Mouse (Mus musculus) thymus, postnatal 25 days (tissue): ENCODE results near the gene Itpr3.
A peak's percentile ranks its signal among the peaks of the same experiment; 100 is the strongest.

Source experiments
- DNase-seq: peaks from one replicate; pipeline ENCODE4 v3.0.0; 2022

Gene Itpr3

DNA sequence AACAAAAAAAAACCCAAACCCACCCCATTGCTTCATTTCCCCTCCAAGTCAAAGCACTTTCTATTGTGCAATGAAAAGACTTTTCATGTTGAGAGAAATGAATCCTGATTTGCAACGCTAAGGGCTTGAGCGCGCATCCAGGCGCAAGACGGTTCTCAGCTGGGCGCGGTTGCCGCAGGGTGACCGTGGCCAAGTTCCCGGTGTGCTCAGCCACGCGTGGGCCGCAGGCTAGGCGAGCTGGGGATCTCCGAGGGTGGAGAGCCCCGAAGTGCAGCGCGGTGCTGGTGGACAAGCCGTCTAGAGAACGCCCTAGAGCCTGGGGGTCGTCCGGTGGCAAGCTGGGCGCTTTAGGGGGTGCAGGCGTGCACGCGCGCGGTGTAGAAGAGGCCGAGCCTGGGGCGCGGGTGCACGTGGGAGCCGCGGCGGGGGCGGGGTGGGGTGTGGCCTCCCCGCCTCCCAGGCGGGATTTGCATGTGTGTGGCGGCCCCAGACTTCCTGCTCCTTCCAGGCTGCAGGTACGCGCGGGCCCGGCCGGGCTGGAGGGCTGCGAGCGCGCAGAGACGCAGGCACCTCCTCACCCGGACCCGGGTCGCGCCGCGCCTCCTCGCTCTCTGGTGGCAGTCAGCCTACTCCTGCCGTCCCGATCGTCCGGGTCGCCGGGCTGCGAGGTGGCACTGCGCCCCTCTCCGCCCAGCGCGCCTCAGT is at the start of gene Itpr3:
TSS of gene Itpr3 (plus strand) at position 493 of the 705 bp plus-strand sequence.
- peak; percentile 92 for DNase-seq

GRCm38 (mm10) chr17:27008277-27008676 is 48.8 kb upstream of the Itpr3 start:
- DNase-seq: no peak

- DNase-seq: no peak
Measured at GRCm38 (mm10) chr17:27011167-27011566, 45.9 kb upstream of the Itpr3 start.

DNA sequence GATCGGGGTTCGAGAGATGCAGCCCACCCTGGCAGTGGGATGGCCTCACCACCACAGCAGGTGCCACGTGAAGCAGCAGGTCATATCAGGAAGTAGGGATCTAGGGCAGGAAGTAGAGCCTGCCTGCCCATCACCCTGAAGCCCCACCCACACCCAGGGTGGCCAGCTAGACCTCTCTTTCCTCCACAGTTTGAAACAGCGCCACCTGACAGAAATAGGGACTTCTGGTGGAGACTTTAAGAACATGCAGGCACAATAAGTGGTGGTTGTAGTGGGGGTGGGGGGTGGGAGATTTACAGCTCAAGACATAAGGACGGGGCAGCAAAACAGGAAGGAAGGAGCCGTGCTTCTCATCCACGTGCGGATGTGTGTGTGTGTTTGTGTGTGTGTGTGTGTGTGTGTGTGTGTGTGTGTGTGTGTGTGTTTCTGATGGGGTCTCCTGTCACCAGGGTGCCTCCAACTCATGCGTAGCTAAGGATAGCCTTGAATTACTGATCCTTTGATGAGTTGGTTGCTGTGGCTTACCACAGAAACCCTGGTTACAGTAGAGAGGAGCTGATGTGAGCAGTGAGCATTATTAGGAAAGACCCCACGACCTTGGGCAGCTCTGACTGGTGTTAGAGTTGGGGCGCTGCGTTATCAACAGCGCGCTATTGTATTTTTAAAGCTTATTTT is 45.0 kb upstream of the Itpr3 start:
- DNase-seq: peak; percentile 72

GRCm38 (mm10) chr17:27012909-27013308 is 44.2 kb upstream of the Itpr3 start:
- peak; percentile 21 for DNase-seq

- DNase-seq: peak; percentile 93
Measured at GRCm38 (mm10) chr17:27017564-27018499, 39.3 kb upstream of the Itpr3 start.

DNA sequence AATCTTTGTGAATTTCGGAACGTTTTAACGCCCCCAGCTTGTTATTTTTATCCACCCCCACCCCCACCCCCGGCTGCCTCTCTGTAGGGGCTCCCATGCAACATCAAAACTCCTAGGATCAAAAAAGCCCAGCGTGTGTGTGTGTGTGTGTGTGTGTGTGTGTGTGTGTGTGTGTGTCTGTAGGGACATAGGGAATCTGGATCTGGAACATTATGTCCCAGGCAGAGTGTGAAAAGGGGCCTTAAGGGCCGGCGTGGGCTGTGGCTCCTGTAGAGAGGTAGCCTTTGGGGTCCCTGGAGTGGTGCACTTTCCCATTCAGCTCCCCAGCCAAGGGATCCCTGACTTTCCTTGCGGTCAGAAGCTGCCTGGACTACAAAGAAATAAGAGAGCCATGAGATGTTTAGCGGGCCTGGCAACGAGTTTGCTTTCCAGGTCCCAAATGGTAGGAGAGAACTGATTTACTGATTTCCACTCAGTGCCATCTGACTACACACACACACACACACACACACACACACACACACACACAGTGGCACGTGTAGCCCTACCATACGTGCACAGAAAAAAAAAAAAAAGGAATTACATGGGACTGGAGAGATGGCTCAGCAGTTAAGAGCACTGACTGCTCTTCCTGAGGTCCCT is 38.4 kb upstream of the Itpr3 start:
- DNase-seq: no peak

DNA sequence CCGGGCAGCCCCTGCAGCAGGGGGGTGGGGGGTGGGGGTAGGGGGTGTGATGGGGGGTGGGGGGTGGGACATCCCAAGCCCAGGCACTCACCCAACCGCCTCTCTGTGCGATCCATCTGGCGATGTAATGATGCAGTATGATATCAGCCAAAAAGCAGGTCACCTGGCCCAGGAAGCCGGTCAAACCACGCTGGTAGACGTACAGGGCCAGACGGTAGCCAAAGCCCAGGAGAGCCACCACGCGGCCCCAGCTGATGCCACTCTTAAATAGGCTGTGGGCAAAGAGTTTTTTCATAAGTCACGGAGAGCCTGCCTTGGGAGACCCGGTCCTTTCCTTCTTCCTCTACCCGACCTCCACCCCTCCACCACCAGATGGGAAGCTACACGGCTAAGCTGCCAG is 36.0 kb upstream of the Itpr3 start:
- no peak for DNase-seq

GRCm38 (mm10) chr17:27021736-27022135 is 35.4 kb upstream of the Itpr3 start:
- DNase-seq: no peak

DNA sequence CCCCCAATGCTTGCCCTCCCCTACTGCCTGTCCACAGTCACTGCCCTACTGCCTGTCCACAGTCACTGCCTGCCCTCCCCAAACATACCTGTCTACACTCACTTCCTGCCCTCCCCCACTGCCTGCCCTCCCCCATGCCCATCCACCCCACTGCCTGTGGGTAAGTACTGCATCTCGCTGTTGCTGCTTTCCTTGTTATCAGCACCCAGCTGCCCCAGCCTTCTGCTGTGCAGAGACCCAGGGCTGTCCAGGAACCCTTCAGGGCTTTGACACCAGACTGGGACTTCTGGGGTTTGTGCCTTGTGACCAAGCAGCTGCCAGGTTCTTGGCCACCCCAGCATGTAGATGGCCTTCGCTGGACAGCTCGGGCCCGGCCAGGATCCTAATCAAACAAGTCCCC is 33.8 kb upstream of the Itpr3 start:
- no peak for DNase-seq

DNA sequence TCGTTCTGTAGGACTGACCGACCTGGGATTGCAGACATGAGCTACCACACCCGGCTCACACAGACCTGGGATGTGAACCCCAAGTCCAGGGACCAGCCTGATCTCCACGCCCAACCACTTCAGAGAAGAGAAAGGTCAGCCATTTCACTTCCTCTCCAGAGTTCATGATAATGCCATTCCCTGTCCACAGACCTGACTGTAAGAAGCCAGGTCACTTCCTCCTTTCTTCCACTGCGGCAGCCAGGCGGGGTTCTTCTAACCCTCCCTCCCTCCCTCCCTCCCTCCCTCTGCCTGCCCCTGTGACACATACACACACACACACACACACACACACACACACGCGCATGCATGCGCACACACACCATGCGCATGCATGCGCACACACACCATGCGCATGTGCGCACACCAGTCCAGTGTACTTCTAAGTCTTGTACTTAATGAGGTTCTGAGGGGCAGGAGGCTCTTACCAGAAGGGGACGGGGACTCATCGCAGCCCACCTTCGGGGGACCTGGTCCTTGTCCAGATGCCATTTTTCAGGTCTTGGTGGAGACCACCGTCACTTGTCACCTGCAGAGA is 31.7 kb upstream of the Itpr3 start:
- no peak for DNase-seq

GRCm38 (mm10) chr17:27025951-27026350 is 31.2 kb upstream of the Itpr3 start:
- DNase-seq: no peak

DNA sequence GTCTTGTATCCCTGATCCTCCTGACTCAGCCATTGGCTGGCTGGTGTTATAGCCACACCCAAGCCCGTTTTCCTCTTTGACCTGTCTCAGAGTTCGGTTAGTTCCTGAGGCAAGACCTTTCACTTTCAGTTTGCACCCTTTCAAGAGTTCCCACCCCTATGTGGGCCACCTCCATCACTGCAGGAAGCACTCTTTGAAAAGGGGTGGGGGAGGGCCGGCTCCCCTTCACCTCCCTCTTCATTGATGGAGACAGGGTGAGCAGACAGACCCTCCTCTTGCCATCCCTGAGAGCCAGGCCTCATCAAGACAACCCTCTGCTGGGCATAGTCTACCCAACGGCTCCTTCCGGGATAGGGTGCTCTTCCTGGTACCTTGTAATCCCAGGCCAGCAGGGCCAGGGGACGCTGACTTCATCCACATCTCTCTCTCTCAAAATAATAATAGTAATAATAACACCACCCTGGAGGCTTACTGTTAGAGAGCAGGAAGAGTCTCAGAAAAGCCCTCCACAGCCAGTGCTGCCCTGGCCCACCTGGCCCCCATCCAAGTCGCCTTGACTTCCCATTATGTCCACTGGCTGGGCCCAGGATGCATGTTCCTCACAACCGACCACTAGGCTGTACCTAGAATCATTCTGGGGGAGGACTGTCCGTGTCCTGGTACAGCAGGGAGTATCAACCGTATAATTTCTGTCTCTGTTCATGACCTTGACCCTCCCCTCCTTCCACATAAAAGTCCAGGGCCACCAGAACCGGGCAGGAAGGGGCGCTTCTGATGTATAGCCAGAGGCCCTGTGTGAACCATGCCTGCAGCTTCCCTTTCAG is 29.4 kb upstream of the Itpr3 start:
- peak; percentile 71 for DNase-seq

GRCm38 (mm10) chr17:27028284-27028795 is 28.8 kb upstream of the Itpr3 start:
- peak; percentile 90 for DNase-seq

- DNase-seq: no peak
Measured at GRCm38 (mm10) chr17:27028909-27029308, 28.2 kb upstream of the Itpr3 start, which contains the start of gene Bak1. Bak1 (minus strand) TSS chr17:27029009.

DNA sequence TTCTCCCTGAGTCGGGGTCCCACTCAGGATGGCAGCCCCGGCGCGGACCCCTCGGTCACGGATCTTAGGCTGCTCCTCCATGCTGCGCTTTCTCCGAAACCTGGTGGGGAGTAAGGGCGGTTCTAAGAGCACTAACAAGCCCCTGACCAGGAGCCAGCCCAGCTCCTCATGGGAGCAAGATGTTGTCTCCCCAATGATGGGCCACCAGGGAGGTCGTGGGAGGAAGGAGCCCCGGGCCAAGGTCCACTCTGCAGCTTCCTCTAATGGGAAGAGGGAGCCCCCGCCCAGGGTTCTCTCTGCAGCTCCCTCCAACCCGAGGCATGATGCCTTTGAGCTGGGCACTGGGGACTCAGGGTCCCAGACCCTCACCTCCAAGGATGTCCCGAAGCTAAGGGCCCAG is 27.7 kb upstream of the Itpr3 start:
- no peak for DNase-seq

- DNase-seq: no peak
Measured at GRCm38 (mm10) chr17:27030896-27031295, 26.2 kb upstream of the Itpr3 start.

GRCm38 (mm10) chr17:27032328-27032727 is 24.8 kb upstream of the Itpr3 start:
- no peak for DNase-seq

- peak; percentile 81 for DNase-seq
Measured at GRCm38 (mm10) chr17:27032869-27033268, 24.2 kb upstream of the Itpr3 start.

- no peak for DNase-seq
Measured at GRCm38 (mm10) chr17:27036465-27036864, 20.6 kb upstream of the Itpr3 start.

DNA sequence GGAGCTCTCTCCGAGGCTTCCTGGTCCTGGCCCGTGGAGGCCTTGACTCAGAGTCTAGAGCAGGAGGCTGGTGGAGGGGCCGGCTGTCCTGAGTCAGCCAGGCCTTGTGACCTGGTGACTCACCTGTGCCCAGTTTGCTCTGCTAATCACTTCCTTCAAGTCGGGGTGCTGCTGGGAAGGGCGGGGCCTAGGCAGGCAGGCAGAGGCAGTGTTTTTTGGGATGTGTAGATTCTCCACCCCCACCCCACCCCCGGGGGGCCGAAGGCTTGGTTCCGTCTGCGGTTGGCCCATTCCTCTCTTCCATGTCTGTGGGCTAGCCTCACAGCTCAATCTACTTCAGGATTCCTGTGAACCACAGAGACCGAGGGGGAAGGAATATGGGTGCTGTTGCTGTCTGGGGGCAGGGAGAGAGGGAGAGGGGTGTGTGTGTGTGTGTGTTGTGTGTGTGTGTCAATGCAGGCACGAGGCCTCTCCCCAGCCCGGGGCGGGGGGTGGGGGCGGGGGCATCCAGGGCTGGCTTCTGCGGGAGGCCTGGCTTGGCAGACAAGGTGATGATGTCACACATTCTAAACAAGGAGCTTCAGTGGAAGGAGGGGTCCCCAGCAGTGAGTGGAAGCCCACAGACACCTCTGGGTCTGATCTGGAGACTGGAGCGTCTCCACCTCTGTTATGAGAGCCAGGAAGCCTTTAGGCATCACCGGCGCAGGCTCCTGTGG is 18.6 kb upstream of the Itpr3 start:
- no peak for DNase-seq
